Mouse (Mus musculus) small intestine, adult 2 months (tissue): ENCODE data around the gene Mast4.

Experiments
- CTCF ChIP-seq: fragments of 200-500 bp; IDR thresholded peaks from 2 replicates; pipeline ENCODE4 v1.5.1; 2012; ENCODE audit warnings: low read depth, mild to moderate bottlenecking, control low read depth, inconsistent platforms, low read length, moderate library complexity, mixed read lengths; ENCODE audit not compliant: insufficient replicate concordance, insufficient read length; ENCODE audit errors: extremely low read depth
- POLR2A ChIP-seq: fragments of 200-500 bp; IDR thresholded peaks from 2 replicates; pipeline ENCODE4 v1.6.1; 2012; ENCODE audit warnings: low read depth, mild to moderate bottlenecking, control low read depth, inconsistent platforms, low read length, moderate library complexity

DNA sequence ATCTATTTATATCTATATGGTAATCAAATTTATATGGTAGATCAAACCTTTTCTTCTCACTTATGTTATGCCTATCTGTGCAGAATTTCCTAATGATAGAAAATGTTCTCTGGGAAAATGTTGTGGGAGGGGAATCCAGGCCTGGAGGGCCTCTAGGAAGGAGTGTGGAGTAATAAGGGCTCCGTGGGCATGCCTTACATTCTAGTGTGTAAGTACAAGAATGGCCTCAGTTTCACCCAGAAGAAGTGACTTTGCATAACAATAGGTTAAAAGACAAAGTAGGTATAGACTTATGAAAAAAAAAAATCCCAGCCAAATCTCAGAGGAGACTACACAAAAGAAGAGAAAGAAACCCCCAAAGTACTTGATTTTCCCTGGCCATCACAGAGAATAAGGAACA is 320.1 kb downstream of the Mast4 start:
- TF ChIP-seq CTCF, result no peak
- TF ChIP-seq POLR2A, result no peak
